Mouse (Mus musculus) kidney, embryonic 16.5 days (tissue): ENCODE measurements around the gene Gpc6. TPM values are rescaled to one million over a fixed set of nuclear protein-coding genes. Genes with fewer than 3 reads are reported as not detected.

Source experiments
- ATAC-seq: fragments of 200-750 bp; cut with Nextera tagmentation; 2 replicates; pipeline ENCODE4 v1.8.0; 2017; ENCODE audit warnings: moderate TSS enrichment; ENCODE audit not compliant: low FRiP score, low TSS enrichment
- H3K27ac ChIP-seq: fragments of 300-500 bp; sonication (generic); 2 replicates; pipeline ENCODE4 v1.5.1; 2014; ENCODE audit warnings: low read length
- H3K27me3 ChIP-seq: fragments of 300-500 bp; sonication (generic); 2 replicates; pipeline ENCODE4 v1.6.1; 2014; ENCODE audit warnings: low read length, control low read depth, mixed read lengths; ENCODE audit not compliant: insufficient read depth
- H3K36me3 ChIP-seq: fragments of 300-500 bp; sonication (generic); 2 replicates; pipeline ENCODE4 v1.6.1; 2014; ENCODE audit warnings: low read length, control low read depth, mixed read lengths; ENCODE audit not compliant: insufficient read depth
- H3K4me1 ChIP-seq: fragments of 300-500 bp; sonication (generic); 2 replicates; pipeline ENCODE4 v1.6.1; 2014; ENCODE audit warnings: low read length, control low read depth, mixed read lengths; ENCODE audit not compliant: insufficient read depth
- H3K4me2 ChIP-seq: fragments of 300-500 bp; sonication (generic); replicated peaks from 2 replicates; pipeline ENCODE4 v1.6.1; 2014; ENCODE audit warnings: low read depth, low read length
- H3K4me3 ChIP-seq: fragments of 300-500 bp; sonication (generic); 2 replicates; pipeline ENCODE4 v1.5.1; 2014; ENCODE audit warnings: mild to moderate bottlenecking, low read length
- H3K9ac ChIP-seq: fragments of 300-500 bp; sonication (generic); replicated peaks from 2 replicates; pipeline ENCODE4 v1.6.1; 2014; ENCODE audit warnings: low read length
- H3K9me3 ChIP-seq: fragments of 300-500 bp; sonication (generic); 2 replicates; pipeline ENCODE4 v1.6.1; 2016; ENCODE audit warnings: low read length, control low read depth
- WGBS: fragments of 180-500 bp; shearing (Covaris S2); extraction: QIAGEN DNeasy Blood & Tissue Kit; methylation state at CpG from one replicate; pipeline ENCODE4 v1.1.7; 2014; 5-methylcytosine and 5-hydroxymethylcytosine counted together
- polyA plus RNA-seq: library from polyadenylated mRNA; unstranded; fragments of >200 nt; fragmentation: Nextera tagmentation; extraction: Ambion mirVana; gene quantifications from 2 replicates; pipeline ENCODE4 v1.2.1, GENCODE M21; 2015

Gpc6 gene
- 62.7 and 68.5 TPM in 2 replicates for polyA plus RNA-seq

GRCm38 (mm10) chr14:116924876-116925601 is at the start of gene Gpc6:
Gene Gpc6, plus strand, starts transcription at chr14:116925315.
- peak within 1 kb of the TSS; percentile 96 for H3K9ac ChIP-seq
- H3K4me3 ChIP-seq = peak within 1 kb of the TSS; percentile 92
- H3K36me3 ChIP-seq = no peaks in the 10 kb centered on the region
- H3K9me3 ChIP-seq = 0 out of 2 replicates have a peak, but pooled peaks cover 3% of the 10 kb centered on the region
- peak within 1 kb of the TSS; percentile 85 for H3K4me2 ChIP-seq
- peaks cover 19% of the 10 kb centered on the region for H3K4me1 ChIP-seq
- H3K27ac ChIP-seq = peak within 1 kb of the TSS; percentile 95
- ATAC-seq = peak; percentile 77
- WGBS = under 1% methylated on average over 38 of the region's 38 CpGs
- no peaks in the 10 kb centered on the region for H3K27me3 ChIP-seq

GRCm38 (mm10) chr14:116882480-116883044 is 42.6 kb upstream of the Gpc6 start:
- WGBS = 52% methylated on average over 7 of the region's 7 CpGs
- Histone ChIP-seq H3K9ac (no peak overlapping the region), H3K4me2 (peak overlapping the region; percentile 45), H3K36me3 (no peaks in the 10 kb centered on the region), H3K27ac (no peak overlapping the region), H3K9me3 (no peaks in the 10 kb centered on the region), H3K27me3 (no peaks in the 10 kb centered on the region), H3K4me3 (no peak overlapping the region), H3K4me1 (no peaks in the 10 kb centered on the region)
- peak; percentile 31; the same call in 1 of the 2 replicates for ATAC-seq

- Histone ChIP-seq H3K9me3 (no peaks in the 10 kb centered on the region), H3K4me2 (no peak overlapping the region), H3K27ac (no peak overlapping the region), H3K4me3 (no peak overlapping the region), H3K36me3 (no peaks in the 10 kb centered on the region), H3K9ac (no peak overlapping the region), H3K4me1 (no peaks in the 10 kb centered on the region), H3K27me3 (no peaks in the 10 kb centered on the region)
- WGBS = 16% methylated on average over 3 of the region's 3 CpGs
- no peak for ATAC-seq
Observed at GRCm38 (mm10) chr14:116894316-116894715, 30.8 kb upstream of the Gpc6 start.

GRCm38 (mm10) chr14:116897971-116898370 is 27.1 kb upstream of the Gpc6 start:
- H3K9me3 ChIP-seq = no peaks in the 10 kb centered on the region
- WGBS = 38% methylated on average over 1 of the region's 1 CpGs
- H3K9ac ChIP-seq = no peak overlapping the region
- H3K4me2 ChIP-seq = no peak overlapping the region
- H3K4me3 ChIP-seq = no peak overlapping the region
- H3K36me3 ChIP-seq = no peaks in the 10 kb centered on the region
- H3K27ac ChIP-seq = no peak overlapping the region
- H3K27me3 ChIP-seq = no peaks in the 10 kb centered on the region
- no peak for ATAC-seq
- no peaks in the 10 kb centered on the region for H3K4me1 ChIP-seq

GRCm38 (mm10) chr14:116911768-116912167 is 13.3 kb upstream of the Gpc6 start:
- no peak overlapping the region for H3K4me2 ChIP-seq
- H3K27ac ChIP-seq = no peak overlapping the region
- H3K9me3 ChIP-seq = no peaks in the 10 kb centered on the region
- no peaks in the 10 kb centered on the region for H3K27me3 ChIP-seq
- no peak overlapping the region for H3K4me3 ChIP-seq
- ATAC-seq = no peak
- WGBS = 76% methylated on average over 1 of the region's 1 CpGs
- H3K9ac ChIP-seq = no peak overlapping the region
- H3K4me1 ChIP-seq = no peaks in the 10 kb centered on the region
- H3K36me3 ChIP-seq = no peaks in the 10 kb centered on the region

- Histone ChIP-seq H3K4me1 (no peaks in the 10 kb centered on the region), H3K36me3 (no peaks in the 10 kb centered on the region), H3K4me3 (no peak overlapping the region), H3K27ac (no peak overlapping the region), H3K27me3 (no peaks in the 10 kb centered on the region), H3K4me2 (no peak overlapping the region), H3K9ac (no peak overlapping the region), H3K9me3 (no peaks in the 10 kb centered on the region)
- ATAC-seq = no peak
- 55% methylated on average over 6 of the region's 6 CpGs for WGBS
Observed at GRCm38 (mm10) chr14:116916874-116917273, 8.2 kb upstream of the Gpc6 start.

GRCm38 (mm10) chr14:116924266-116924665 is 849 bp upstream of the Gpc6 start:
- Histone ChIP-seq H3K9me3 (0 out of 2 replicates have a peak, but pooled peaks cover 3% of the 10 kb centered on the region), H3K36me3 (no peaks in the 10 kb centered on the region), H3K27ac (no peak overlapping the region), H3K4me1 (peaks cover 18% of the 10 kb centered on the region), H3K9ac (peak overlapping the region; percentile 44; the same call in 1 of the 2 replicates), H3K4me3 (peak overlapping the region; percentile 92), H3K27me3 (no peaks in the 10 kb centered on the region), H3K4me2 (peak overlapping the region; percentile 85)
- 30% methylated on average over 2 of the region's 2 CpGs for WGBS
- no peak for ATAC-seq

- Histone ChIP-seq H3K27ac (peak overlapping the region; percentile 95), H3K9me3 (0 out of 2 replicates have a peak, but pooled peaks cover 3% of the 10 kb centered on the region), H3K36me3 (no peaks in the 10 kb centered on the region), H3K9ac (peak overlapping the region; percentile 96), H3K4me1 (peaks cover 19% of the 10 kb centered on the region), H3K4me3 (peak overlapping the region; percentile 92), H3K4me2 (peak overlapping the region; percentile 85), H3K27me3 (no peaks in the 10 kb centered on the region)
- WGBS = under 1% methylated on average over 57 of the region's 58 CpGs
- peak; percentile 36 for ATAC-seq
Observed at GRCm38 (mm10) chr14:116925691-116926403, 732 bp downstream of the Gpc6 start.

GRCm38 (mm10) chr14:116926404-116927171 is 1.5 kb downstream of the Gpc6 start:
- H3K36me3 ChIP-seq = no peaks in the 10 kb centered on the region
- H3K27ac ChIP-seq = peak overlapping the region; percentile 95
- peak overlapping the region; percentile 92 for H3K4me3 ChIP-seq
- no peaks in the 10 kb centered on the region for H3K27me3 ChIP-seq
- peaks cover 19% of the 10 kb centered on the region for H3K4me1 ChIP-seq
- H3K9me3 ChIP-seq = 0 out of 2 replicates have a peak, but pooled peaks cover 3% of the 10 kb centered on the region
- peak overlapping the region; percentile 85 for H3K4me2 ChIP-seq
- peak; percentile 78 for ATAC-seq
- peak overlapping the region; percentile 96 for H3K9ac ChIP-seq
- WGBS = 0% methylated on average over 41 of the region's 52 CpGs
